Mouse (Mus musculus) liver, postnatal 0 days (tissue): ENCODE results near the gene Il1r1. TPM values are rescaled to one million over a fixed set of nuclear protein-coding genes. Genes with fewer than 3 reads are reported as not detected.

Source experiments
- ATAC-seq: fragments of 200-750 bp; cut with Nextera tagmentation; 2 replicates; pipeline ENCODE4 v1.8.0; 2017; ENCODE audit warnings: mild to moderate bottlenecking, moderate library complexity
- DNase-seq: peaks from one replicate; pipeline ENCODE4 v3.0.0-alpha.2; 2016
- H3K27ac ChIP-seq: fragments of 300-500 bp; sonication (generic); 2 replicates; pipeline ENCODE4 v1.5.1; 2014; ENCODE audit warnings: antibody characterized with exemption, moderate library complexity, mild to moderate bottlenecking, low read depth
- H3K27me3 ChIP-seq: fragments of 300-500 bp; sonication (generic); 2 replicates; pipeline ENCODE4 v1.6.1; 2014; ENCODE audit warnings: low read length, control low read depth, mixed read lengths; ENCODE audit not compliant: insufficient read depth
- H3K36me3 ChIP-seq: fragments of 300-500 bp; sonication (generic); replicated peaks from 2 replicates; pipeline ENCODE4 v1.6.1; 2014; ENCODE audit warnings: mild to moderate bottlenecking, control low read depth, low read length, moderate library complexity, mixed read lengths; ENCODE audit not compliant: insufficient read depth
- H3K4me1 ChIP-seq: fragments of 300-500 bp; sonication (generic); 2 replicates; pipeline ENCODE4 v1.6.1; 2014; ENCODE audit warnings: antibody characterized with exemption, mild to moderate bottlenecking, control low read depth; ENCODE audit not compliant: insufficient read depth
- H3K4me2 ChIP-seq: fragments of 300-500 bp; sonication (generic); 2 replicates; pipeline ENCODE4 v1.6.1; 2014; ENCODE audit warnings: low read depth, mild to moderate bottlenecking, low read length, moderate library complexity, mixed read lengths
- H3K4me3 ChIP-seq: fragments of 300-500 bp; sonication (generic); 2 replicates; pipeline ENCODE4 v1.5.1; 2014; ENCODE audit warnings: low read depth, low read length
- H3K9ac ChIP-seq: fragments of 300-500 bp; sonication (generic); replicated peaks from 2 replicates; pipeline ENCODE4 v1.6.1; 2014; ENCODE audit warnings: mild to moderate bottlenecking, moderate library complexity
- H3K9me3 ChIP-seq: fragments of 300-500 bp; sonication (generic); 2 replicates; pipeline ENCODE4 v1.6.1; 2016; ENCODE audit warnings: mild to moderate bottlenecking, control low read depth, low read length, mixed read lengths
- CTCF ChIP-seq: sonication (generic); IDR thresholded peaks from 2 replicates; pipeline ENCODE4 v1.5.1; 2016; ENCODE audit warnings: antibody characterized with exemption, low read depth
- EP300 ChIP-seq: IDR thresholded peaks from 2 replicates; pipeline ENCODE4 v1.6.1; 2016; ENCODE audit warnings: antibody characterized with exemption, low read depth, mild to moderate bottlenecking
- WGBS: fragments of 180-500 bp; shearing (Covaris S2); extraction: QIAGEN DNeasy Blood & Tissue Kit; methylation state at CpG from one replicate; pipeline ENCODE4 v1.1.7; 2014; ENCODE audit not compliant: insufficient replicate concordance; 5-methylcytosine and 5-hydroxymethylcytosine counted together
- polyA plus RNA-seq: library from polyadenylated mRNA; unstranded; fragments of >200 nt; fragmentation: Nextera tagmentation; extraction: Ambion mirVana; gene quantifications from 2 replicates; pipeline ENCODE4 v1.2.1, GENCODE M21; 2015

Il1r1 gene
- polyA plus RNA-seq, 1 experiment from 2014 or later: 15.1 TPM

DNA sequence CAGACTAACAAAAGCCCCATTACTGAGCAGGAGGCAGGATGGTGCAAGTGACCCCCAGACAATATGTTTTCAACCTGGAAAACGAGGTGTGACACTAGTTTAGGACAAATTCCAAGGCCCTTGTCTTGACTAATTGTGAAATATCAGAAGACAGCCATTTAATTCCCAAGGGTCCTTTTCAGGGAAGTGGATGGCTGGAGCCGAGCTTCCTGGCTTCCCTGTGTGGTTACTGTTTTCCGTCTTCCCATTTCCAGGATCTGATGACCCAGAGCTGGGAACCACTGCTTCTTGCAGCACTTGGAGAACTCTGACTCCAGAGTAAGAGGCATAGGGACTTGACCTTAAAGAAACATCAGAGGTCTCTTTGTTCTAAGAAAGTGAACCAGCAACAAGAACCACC is 43.2 kb upstream of the Il1r1 start:
- Histone ChIP-seq H3K4me2 (no peak overlapping the region), H3K9ac (no peak overlapping the region), H3K27ac (no peak overlapping the region), H3K27me3 (no peaks in the 10 kb centered on the region), H3K4me1 (no peaks in the 10 kb centered on the region), H3K4me3 (no peak overlapping the region), H3K9me3 (no peaks in the 10 kb centered on the region), H3K36me3 (no peaks in the 10 kb centered on the region)
- 56% methylated on average over 3 of the region's 3 CpGs for WGBS
- DNase-seq: no peak
- TF ChIP-seq EP300: no peak
- no peak for TF ChIP-seq CTCF
- ATAC-seq: no peak

DNA sequence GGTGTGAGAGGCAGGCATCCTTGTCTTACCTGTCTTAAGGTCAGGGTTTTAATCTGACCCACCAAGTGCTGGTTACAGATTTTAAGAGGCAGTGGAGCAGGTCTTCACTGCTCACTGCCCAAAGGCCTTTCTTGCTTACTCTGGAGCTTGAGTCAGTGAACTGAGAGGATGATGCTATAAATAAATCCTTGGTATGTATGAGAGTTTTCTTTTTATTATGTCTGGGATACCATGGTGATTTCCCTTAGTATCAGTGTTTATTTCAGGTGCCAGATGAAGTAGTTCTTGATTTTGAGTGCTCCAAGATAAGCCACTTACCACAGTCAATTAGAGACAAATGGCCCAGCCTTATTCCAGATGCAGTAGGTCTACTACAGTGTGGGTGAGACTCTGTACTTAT is 41.5 kb upstream of the Il1r1 start:
- Histone ChIP-seq H3K36me3 (no peaks in the 10 kb centered on the region), H3K4me3 (no peak overlapping the region), H3K4me1 (peaks cover 6% of the 10 kb centered on the region), H3K27ac (no peak overlapping the region), H3K27me3 (no peaks in the 10 kb centered on the region), H3K9ac (no peak overlapping the region), H3K9me3 (no peaks in the 10 kb centered on the region), H3K4me2 (no peak overlapping the region)
- ATAC-seq (no peak), DNase-seq (no peak)
- TF ChIP-seq CTCF (no peak), EP300 (no peak)

- H3K4me3 ChIP-seq: no peak overlapping the region
- ATAC-seq (peak; percentile 17; the same call in 1 of the 2 replicates), DNase-seq (peak; percentile 52)
- H3K4me2 ChIP-seq: no peak overlapping the region
- H3K27ac ChIP-seq: no peak overlapping the region; the same call in 1 of the 2 replicates
- H3K9ac ChIP-seq: no peak overlapping the region
- no peak for TF ChIP-seq CTCF
- 81% methylated on average over 1 of the region's 1 CpGs for WGBS
- H3K36me3 ChIP-seq: no peaks in the 10 kb centered on the region
- no peaks in the 10 kb centered on the region for H3K27me3 ChIP-seq
- H3K9me3 ChIP-seq: no peaks in the 10 kb centered on the region
- H3K4me1 ChIP-seq: peaks cover 6% of the 10 kb centered on the region
These were observed 36.9 kb upstream of the Il1r1 start for GRCm38 (mm10) chr1:40187961-40188360.

DNA sequence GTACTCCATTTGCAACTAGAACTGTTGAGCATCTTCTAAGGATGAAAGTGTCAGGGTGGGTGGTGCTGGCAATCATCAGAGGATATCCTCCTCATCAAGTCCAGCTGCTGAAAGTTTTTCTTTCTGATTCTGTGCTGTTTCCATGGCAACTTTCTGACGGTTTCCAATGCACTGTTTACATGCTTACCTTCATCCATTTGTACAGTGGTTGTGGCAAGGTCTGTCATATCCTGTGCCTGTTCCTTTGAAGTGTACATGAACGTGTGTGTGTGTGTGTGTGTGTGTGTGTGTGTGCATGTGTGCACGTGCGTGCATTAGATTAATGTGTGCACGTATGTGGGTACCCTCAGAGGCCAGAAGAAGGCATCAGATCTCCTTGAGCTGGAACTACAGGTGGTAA is 34.9 kb upstream of the Il1r1 start:
- Histone ChIP-seq H3K27me3 (no peaks in the 10 kb centered on the region), H3K4me3 (no peak overlapping the region), H3K27ac (no peak overlapping the region), H3K9me3 (no peaks in the 10 kb centered on the region), H3K36me3 (no peaks in the 10 kb centered on the region), H3K4me1 (peaks cover 6% of the 10 kb centered on the region), H3K9ac (no peak overlapping the region), H3K4me2 (no peak overlapping the region)
- DNase-seq: no peak
- TF ChIP-seq EP300 (no peak), CTCF (no peak)
- ATAC-seq: no peak
- 57% methylated on average over 5 of the region's 5 CpGs for WGBS

DNA sequence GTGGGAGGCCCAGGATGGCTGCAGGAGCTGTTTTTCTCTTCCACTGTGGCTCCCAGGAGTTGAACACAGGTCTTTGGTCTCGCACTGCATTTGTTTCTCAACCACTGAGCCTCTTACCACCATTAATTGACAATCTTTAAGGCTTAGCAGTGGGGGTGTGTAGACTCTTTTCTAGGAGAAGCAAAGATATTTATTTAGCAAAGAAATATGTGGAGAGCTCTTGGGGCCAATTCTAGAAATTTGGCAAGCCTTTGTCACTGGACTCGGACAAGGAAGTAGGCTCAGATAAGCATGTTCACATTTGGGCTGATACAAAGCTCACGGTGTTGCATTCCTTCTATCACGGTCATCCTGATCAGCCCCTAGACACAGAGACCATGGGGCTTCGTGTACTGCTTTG is 34.0 kb upstream of the Il1r1 start:
- ATAC-seq: no peak

DNA sequence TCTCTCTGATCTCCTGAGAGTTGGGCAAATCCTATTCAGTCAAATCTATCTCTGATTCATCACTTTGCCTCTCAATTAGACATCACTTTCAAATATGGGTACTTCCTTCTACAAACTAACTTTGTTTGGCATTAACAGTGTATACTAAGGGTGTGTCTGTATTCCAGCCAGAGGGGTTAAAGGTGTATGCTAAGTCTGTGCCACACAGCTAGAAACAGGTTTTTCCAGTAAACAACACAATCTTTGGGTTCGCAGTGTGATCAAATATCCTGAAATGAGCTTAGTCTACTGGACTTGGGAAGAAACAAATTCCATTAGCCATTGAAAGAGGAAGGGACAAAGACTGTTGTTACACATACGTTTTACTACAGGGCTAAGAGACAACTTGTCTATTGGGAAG is 30.6 kb upstream of the Il1r1 start:
- Histone ChIP-seq H3K27ac (no peak overlapping the region), H3K27me3 (no peaks in the 10 kb centered on the region), H3K9me3 (no peaks in the 10 kb centered on the region), H3K4me3 (no peak overlapping the region), H3K4me1 (no peaks in the 10 kb centered on the region; the same call in 1 of the 2 replicates), H3K36me3 (no peaks in the 10 kb centered on the region), H3K9ac (no peak overlapping the region), H3K4me2 (no peak overlapping the region)
- WGBS: 80% methylated on average over 2 of the region's 2 CpGs
- ATAC-seq (no peak), DNase-seq (no peak)
- no peak for TF ChIP-seq EP300
- TF ChIP-seq CTCF: no peak

More for the DNA sequence above, 34.0 kb upstream of the Il1r1 start:
- H3K4me2 ChIP-seq: no peak overlapping the region
- H3K27ac ChIP-seq: no peak overlapping the region
- no peaks in the 10 kb centered on the region for H3K9me3 ChIP-seq
- no peak for TF ChIP-seq CTCF
- no peak for TF ChIP-seq EP300
- H3K4me1 ChIP-seq: peaks cover 6% of the 10 kb centered on the region
- no peaks in the 10 kb centered on the region for H3K27me3 ChIP-seq
- no peaks in the 10 kb centered on the region for H3K36me3 ChIP-seq
- WGBS: 68% methylated on average over 5 of the region's 5 CpGs
- H3K4me3 ChIP-seq: no peak overlapping the region
- no peak for DNase-seq
- H3K9ac ChIP-seq: no peak overlapping the region
